Mouse (Mus musculus) adrenal gland, postnatal 25 days (tissue): ENCODE measurements at regions not wholly inside any gene's neighbourhood (a gene's known extent, or its start where the extent isn't known, plus 50 kb on each side); places are given as distances from the start of the nearest gene placed in this dataset.

Experiments used
- DNase-seq: peaks from one replicate; pipeline ENCODE4 v3.0.0; 2021; ENCODE audit warnings: mixed read lengths

- DNase-seq = no peak
Observed at GRCm38 (mm10) chr12:59834809-59835208, 615.3 kb upstream of the Fbxo33 start.

- no peak for DNase-seq
Observed at GRCm38 (mm10) chr12:59822918-59823317, 603.4 kb upstream of the Fbxo33 start.

DNA sequence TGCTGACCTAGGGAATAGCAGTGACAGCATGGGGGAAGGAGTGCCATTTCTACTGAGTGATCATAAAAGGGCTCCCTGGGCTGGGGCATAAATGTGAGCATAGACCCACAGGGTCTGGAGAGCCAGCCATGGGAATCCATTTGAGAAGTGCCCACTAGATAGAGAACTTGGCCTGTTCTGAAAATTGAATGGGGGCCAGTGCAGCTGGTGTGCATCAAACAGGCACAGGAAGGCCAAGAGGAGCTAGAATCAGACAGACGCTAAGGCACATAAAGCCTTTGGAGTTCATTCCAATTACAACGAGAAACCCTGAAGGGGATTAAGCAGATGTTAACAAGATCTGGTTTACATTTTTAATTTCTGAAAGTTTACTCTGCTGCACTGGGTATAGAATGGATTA, 602.9 kb upstream of the Fbxo33 start:
- DNase-seq = no peak

DNA sequence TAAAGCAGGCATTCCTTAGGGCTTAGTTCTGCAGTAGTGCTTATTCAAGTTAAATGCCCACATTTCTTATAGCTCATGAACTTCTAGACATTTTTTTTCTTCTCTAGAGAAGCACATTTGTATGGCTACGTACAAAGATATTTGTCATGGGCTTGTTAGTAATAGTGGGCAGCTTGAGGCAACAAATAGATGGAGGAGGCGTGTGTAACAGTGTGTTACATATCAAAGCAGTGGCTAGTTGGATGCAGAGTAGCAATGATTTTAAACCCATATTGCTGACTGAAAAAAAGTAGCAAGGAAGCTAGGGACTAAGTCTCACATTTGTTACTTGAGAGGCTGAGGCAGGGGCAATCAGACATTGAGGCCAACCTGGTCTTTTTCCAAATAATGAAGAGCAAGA, 602.2 kb upstream of the Fbxo33 start:
- no peak for DNase-seq

- no peak for DNase-seq
Observed at GRCm38 (mm10) chr12:59815965-59816364, 596.4 kb upstream of the Fbxo33 start.

GRCm38 (mm10) chr12:59814356-59814755, 594.8 kb upstream of the Fbxo33 start:
- no peak for DNase-seq

DNA sequence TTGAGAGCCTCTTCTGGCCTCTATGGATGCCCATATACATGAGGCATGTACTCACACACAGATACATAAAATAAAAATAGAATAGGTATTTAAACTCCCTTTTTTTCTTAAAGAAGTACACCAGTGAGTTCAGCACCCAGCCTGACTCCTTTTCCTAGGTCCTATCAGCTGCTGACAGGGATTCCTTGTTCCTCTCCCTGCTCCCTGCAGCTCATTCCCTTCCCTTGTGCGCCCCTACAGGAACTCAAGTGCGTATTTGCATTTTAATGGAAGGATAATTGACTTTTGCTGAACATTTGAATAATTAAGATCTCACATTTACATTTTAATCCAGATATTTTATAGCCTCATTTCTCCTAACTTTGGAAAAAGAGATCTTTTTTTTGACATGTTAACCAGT, 589.7 kb upstream of the Fbxo33 start:
- DNase-seq = no peak

- peak; percentile 7 for DNase-seq
Observed at GRCm38 (mm10) chr12:59798051-59798450, 578.5 kb upstream of the Fbxo33 start.

GRCm38 (mm10) chr12:59791473-59791872, 571.9 kb upstream of the Fbxo33 start:
- peak; percentile 24 for DNase-seq

DNA sequence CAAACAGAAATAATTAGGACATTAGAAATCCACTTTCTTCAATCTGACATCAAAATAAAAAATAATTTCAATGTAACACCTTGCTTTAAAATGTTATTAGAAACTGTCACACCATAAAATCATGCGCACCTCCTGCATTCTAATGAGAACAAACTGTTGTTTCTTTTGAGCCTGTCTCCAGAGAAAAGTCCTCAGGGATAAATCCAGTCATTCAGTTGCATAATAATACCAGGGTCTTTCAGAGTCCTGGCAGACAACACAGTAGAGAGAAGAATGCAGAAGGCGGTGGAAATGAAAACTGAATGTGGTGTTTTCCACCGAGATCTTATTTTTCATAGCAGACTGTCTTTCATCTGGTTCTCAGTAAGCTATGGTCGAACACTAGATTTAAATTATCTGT, 567.3 kb upstream of the Fbxo33 start:
- DNase-seq = no peak

- DNase-seq = no peak
Observed at GRCm38 (mm10) chr12:59770980-59771379, 551.5 kb upstream of the Fbxo33 start.

GRCm38 (mm10) chr12:59762260-59762659, 542.7 kb upstream of the Fbxo33 start:
- no peak for DNase-seq

- DNase-seq = no peak
Observed at GRCm38 (mm10) chr12:59744768-59745167, 525.2 kb upstream of the Fbxo33 start.

DNA sequence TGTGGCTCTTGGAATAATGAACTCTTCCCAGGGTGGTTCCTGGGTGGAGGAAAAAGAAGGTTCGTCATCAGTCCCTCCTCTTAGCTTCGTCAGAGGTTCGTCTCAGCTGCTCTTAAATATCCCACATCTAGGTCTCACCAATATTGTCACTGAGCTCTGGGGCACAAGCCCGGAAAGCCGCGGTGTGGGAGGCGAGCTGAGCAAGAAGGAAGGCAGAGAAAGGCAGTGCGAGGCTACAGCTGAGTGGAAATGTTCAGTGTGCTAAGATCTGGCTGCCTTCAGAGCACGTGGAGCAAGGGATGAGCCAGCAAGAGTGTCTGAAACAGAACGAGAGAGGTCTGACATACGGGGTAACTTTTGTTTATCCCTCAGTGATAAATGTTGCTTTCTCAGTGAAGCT, 523.7 kb upstream of the Fbxo33 start:
- DNase-seq = no peak

DNA sequence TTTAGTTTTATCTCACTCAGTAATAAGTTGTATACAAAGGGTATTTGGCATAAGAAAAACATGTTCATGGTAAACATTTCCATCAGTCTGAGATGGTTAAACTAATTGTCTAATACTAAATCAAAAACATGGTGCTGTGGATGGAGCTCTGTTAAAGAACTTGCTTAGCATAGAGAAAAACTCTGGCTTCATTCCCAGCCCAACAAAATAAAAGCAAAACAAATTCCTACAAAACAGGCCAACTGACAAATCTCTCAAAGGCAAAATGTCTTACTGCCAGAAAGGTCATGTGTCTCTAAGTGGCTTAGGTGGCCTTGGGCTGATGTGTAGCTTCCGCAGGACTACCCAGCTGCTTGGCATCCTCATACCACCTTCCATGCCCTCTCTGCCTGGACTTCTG, 505.4 kb upstream of the Fbxo33 start:
- peak; percentile 8 for DNase-seq

DNA sequence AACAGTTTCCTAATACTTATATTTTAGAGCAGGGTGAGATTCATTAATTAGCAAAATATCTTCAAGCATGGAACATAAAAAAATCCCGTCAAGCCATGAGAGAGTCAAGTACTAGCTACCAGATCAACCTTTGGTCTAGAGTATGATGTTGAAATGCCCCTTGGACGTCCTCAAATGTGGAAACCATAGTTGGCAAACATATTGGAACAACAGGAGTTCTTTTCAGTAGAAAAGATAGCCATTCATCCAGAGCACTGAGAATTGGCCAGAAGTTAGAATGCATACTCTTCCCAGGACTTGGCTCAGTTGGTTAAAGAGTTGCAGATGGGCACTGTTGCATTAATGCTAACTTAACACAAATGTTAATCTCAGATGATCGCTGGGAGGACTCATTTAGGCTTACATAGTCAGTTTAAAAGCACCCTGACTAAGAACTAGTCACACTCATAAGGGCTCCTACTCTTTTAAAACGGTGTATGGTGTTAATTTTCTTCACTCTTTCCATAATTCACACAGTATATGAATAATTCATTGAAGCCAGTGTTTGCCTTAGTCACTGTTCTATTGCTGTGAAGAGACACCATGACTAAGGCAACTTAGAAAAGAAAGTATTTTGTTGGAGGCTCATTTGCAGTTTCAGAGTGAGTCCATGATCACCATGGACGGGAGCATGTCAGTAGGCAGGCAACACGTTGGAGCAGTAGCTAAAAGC, 503.1 kb upstream of the Fbxo33 start:
- no peak for DNase-seq

DNA sequence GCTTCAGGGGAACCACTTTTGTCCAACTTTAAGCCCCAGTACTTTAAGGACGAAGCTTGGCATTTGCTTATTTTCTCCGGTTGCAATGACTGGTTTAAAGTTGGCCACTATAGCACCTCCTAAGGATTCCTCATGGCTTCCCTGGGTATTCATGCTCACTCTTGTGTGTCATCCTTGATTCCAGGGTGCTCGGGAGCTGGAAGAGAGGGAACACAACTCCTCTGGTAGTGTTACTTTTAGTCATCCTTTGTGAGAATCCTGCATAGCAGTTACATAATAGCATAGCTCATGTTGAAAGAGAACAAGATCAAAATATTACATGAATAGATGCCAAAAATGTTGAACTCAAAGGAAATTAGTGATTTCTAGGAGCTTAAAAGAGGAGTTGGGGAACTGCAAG, 493.7 kb upstream of the Fbxo33 start:
- DNase-seq = no peak

GRCm38 (mm10) chr12:59683235-59683634, 463.7 kb upstream of the Fbxo33 start:
- DNase-seq = no peak

GRCm38 (mm10) chr12:59663161-59663560, 443.6 kb upstream of the Fbxo33 start:
- no peak for DNase-seq

GRCm38 (mm10) chr12:59630678-59631077, 411.2 kb upstream of the Fbxo33 start:
- DNase-seq = no peak

- no peak for DNase-seq
Observed at GRCm38 (mm10) chr12:59623147-59623546, 403.6 kb upstream of the Fbxo33 start.

DNA sequence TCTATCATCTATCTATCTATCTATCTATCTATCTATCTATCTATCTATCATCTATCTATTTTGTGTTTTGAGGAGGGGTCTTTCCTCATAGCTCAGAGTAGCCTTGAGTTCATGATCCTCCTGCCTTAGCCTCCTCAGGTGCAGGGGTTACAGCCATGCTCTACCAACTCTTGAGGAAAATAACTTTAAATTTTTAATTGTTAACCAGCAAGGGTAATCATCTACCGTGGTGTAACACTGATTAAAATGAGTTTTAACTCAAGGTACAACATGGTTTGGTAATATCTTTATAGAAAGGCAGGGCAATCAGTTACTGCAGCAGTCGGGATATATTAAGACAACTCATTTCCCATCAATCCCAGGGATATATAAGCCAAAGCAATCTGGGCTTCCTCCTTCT, 401.6 kb upstream of the Fbxo33 start:
- DNase-seq = no peak

GRCm38 (mm10) chr12:59620340-59620739, 400.8 kb upstream of the Fbxo33 start:
- no peak for DNase-seq

- no peak for DNase-seq
Observed at GRCm38 (mm10) chr12:59616075-59616474, 396.6 kb upstream of the Fbxo33 start.

GRCm38 (mm10) chr12:59599785-59600184, 380.3 kb upstream of the Fbxo33 start:
- DNase-seq = no peak
